Mouse (Mus musculus) E14TG2a.4 (cell line): ENCODE results near the gene Msl3l2.

Experiments
- H3K27me3 ChIP-seq: 2 replicates; pipeline ENCODE4 v1.6.1; 2014; ENCODE audit warnings: low read length, control low read depth; ENCODE audit not compliant: insufficient read depth
- H3K36me3 ChIP-seq: 2 replicates; pipeline ENCODE4 v1.6.1; 2014; ENCODE audit warnings: low read length, control low read depth; ENCODE audit not compliant: insufficient read depth
- H3K4me1 ChIP-seq: replicated peaks from 2 replicates; pipeline ENCODE4 v1.6.1; 2014; ENCODE audit warnings: low read depth, low read length, control low read depth
- H3K4me3 ChIP-seq: replicated peaks from 2 replicates; pipeline ENCODE4 v1.5.1; 2014; ENCODE audit warnings: mild to moderate bottlenecking, low read length
- H3K9me3 ChIP-seq: 2 replicates; pipeline ENCODE4 v1.6.1; 2014; ENCODE audit warnings: low read length, control low read depth
- CTCF ChIP-seq: conservative IDR thresholded peaks from 2 replicates; pipeline ENCODE4 v1.5.1; 2014; ENCODE audit warnings: low read length
- NANOG ChIP-seq: IDR thresholded peaks from 2 replicates; pipeline ENCODE4 v1.6.1; 2014; ENCODE audit warnings: borderline replicate concordance, low read length, mixed read lengths
- POU5F1 ChIP-seq: IDR thresholded peaks from 2 replicates; pipeline ENCODE4 v1.6.1; 2014; ENCODE audit warnings: low read length, borderline replicate concordance

Gene Msl3l2

DNA sequence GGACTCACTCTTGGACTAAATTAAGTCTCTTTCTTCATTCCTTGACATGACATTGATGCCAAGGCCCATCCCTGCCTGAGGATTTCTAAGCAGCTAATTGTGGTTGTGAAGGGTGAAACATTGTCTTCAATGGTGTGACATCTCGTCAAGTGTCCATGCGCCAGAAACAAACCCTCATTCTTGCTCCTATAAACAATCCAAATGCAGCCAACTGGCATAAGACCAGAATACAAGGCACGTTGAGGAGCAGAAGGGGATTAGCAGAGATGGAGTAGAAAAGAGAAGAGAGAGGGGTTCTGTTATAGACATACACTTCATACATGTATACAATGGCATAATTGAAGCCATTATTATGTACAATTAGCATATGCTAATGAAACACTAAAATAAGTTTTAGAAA is 51.5 kb downstream of the Msl3l2 start:
- Histone ChIP-seq H3K4me3 (no peak overlapping the region), H3K4me1 (peaks cover 7% of the 10 kb centered on the region), H3K27me3 (no peaks in the 10 kb centered on the region), H3K36me3 (no peaks in the 10 kb centered on the region), H3K9me3 (no peaks in the 10 kb centered on the region)
- TF ChIP-seq CTCF (no peak), NANOG (no peak), POU5F1 (no peak)

- H3K9me3 ChIP-seq: no peaks in the 10 kb centered on the region
- peaks cover 7% of the 10 kb centered on the region for H3K4me1 ChIP-seq
- no peak overlapping the region for H3K4me3 ChIP-seq
- no peaks in the 10 kb centered on the region for H3K36me3 ChIP-seq
- TF ChIP-seq POU5F1 (no peak), NANOG (no peak), CTCF (no peak)
- H3K27me3 ChIP-seq: no peaks in the 10 kb centered on the region
Measured at GRCm38 (mm10) chr10:56158748-56159147, 52.0 kb downstream of the Msl3l2 start.

DNA sequence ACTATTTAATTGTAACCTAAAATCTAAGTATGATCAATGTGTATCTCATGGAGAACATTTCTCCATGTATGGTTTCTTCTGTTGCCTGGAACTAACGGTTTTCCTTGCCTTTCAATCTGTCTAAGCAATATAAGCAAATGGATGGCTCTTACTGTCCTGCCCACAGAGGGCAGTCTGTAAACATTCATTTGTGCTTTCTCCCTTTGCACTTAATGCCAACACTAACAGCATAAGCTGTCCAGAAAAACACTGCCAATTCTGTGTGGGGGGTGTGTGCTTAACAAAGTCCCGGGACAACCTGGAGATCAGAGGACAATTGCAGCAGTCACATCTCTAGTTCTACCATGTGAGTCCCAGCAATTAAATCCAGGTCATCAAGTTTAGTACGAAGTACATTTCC is 57.7 kb downstream of the Msl3l2 start:
- H3K4me1 ChIP-seq: no peaks in the 10 kb centered on the region
- H3K27me3 ChIP-seq: no peaks in the 10 kb centered on the region
- TF ChIP-seq NANOG (no peak), POU5F1 (no peak), CTCF (no peak)
- H3K9me3 ChIP-seq: no peaks in the 10 kb centered on the region
- H3K36me3 ChIP-seq: no peaks in the 10 kb centered on the region
- no peak overlapping the region for H3K4me3 ChIP-seq

- H3K36me3 ChIP-seq: no peaks in the 10 kb centered on the region
- no peak overlapping the region for H3K4me3 ChIP-seq
- no peaks in the 10 kb centered on the region for H3K4me1 ChIP-seq
- TF ChIP-seq NANOG: no peak
- no peak for TF ChIP-seq CTCF
- TF ChIP-seq POU5F1: no peak
- no peaks in the 10 kb centered on the region for H3K27me3 ChIP-seq
- no peaks in the 10 kb centered on the region for H3K9me3 ChIP-seq
Measured at GRCm38 (mm10) chr10:56165758-56166157, 59.0 kb downstream of the Msl3l2 start.
